Mouse (Mus musculus) cerebellum, postnatal 10 days (tissue): ENCODE results near the gene Adat1.

ENCODE experiments used
- DNase-seq, 2 experiments: peaks; one replicate each; pipeline ENCODE4 v3.0.0; 2021; ENCODE audit warnings: mixed read lengths in 2 of 2

Adat1 gene

GRCm38 (mm10) chr8:111967246-111967870, 24.7 kb downstream of the Adat1 start:
- no peak for DNase-seq

GRCm38 (mm10) chr8:111964849-111965561, 27.1 kb downstream of the Adat1 start:
- DNase-seq = no peak

DNA sequence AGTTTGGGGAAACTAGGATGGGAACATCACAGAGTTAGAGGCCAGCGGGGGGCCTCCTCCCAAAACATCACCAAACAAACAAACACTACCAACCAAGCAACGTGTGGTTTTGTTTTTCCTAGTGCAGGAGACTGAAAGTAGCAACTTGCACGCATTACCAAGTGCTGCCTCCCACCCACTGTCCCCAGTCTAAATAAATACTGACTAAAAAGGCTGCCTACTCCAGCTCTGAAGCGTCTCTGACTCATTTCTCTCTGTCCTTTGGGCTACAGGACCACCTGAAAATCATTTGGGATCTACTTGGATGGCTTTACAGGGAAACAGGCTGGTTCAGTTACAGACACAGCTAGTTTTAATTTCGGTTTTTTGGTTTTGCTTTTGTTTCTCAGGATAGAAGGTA, 27.8 kb downstream of the Adat1 start:
- DNase-seq = no peak

- no peak for DNase-seq
Measured at GRCm38 (mm10) chr8:111963546-111963945, 28.6 kb downstream of the Adat1 start.

GRCm38 (mm10) chr8:111963091-111963490, 29.0 kb downstream of the Adat1 start:
- peak in 1 of 2 experiments; percentile 38 for DNase-seq

- no peak for DNase-seq
Measured at GRCm38 (mm10) chr8:111962589-111962988, 29.5 kb downstream of the Adat1 start.

DNA sequence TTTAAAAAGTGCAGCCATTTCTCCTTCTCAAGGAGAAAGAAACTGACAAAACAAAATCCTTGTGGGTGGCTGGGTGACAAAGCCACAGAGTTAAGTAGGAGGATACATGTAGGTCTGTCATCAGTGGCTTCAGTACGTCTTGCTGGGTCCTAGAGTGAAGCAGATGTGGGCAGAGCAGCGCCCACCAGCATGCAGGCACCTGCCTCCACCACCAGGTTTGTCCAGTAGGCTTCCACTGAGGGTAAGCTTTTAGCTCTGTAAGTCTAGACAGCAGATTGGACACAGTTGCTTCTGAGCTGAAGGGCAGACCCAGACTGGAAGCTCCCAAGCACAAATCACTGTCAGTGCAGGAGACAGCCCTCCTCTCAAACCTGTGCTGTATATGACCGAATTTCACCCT, 30.8 kb downstream of the Adat1 start:
- DNase-seq = no peak

DNA sequence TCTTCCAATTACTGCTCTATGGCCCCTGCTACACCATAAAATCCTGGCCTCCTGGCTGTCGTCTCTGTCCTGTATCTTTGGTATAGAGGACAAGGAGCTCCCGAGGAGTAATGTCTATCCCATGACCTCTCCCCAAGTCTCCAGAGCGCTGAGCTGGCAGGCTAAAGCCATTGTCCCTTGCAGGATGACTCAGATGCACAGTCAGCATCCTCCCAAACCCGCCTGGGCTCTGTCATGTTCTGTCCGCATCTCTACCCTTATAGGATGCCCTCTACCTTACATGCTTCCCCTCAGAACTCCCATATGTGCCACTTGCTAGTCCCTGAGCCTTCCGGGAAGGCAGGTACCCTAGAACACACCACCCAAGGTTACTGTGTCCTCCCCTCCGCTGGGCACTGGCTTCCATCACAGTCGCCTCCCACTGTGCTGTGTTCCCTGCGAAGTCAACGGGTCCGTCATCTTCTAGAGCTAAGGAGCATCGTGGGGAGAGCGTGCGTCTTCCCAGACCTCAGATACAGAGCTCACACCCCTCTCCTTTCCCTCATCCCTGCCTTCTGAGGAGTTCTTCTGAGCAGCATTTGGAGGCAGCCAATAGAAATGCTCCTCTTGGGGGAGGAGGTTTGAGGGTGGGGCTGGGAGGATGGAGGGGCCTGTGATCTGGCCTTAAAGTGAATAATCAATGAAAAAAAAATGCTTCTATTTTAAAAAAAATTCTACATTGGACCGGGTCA, 31.3 kb downstream of the Adat1 start:
- no peak for DNase-seq

GRCm38 (mm10) chr8:111957231-111957630, 34.9 kb downstream of the Adat1 start:
- DNase-seq = no peak

DNA sequence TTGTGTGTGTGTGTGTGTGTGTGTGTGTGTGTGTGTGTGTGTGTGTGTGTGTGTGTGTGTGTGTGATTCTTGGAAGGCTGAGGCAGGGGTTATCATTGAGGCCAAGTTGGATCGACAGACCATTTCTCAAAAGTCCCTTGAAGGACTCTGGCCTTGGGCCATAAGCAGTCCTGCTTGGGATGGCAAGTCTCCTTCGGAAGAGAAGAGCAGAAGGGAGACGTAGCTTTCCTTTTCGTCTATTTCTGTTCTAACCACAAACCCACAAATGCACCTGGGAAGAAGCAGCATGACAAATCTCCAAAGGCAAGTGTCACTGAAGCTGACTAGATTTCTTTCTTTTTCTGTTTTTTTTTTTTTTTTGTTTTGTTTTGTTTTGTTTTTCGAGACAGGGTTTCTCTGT, 36.2 kb downstream of the Adat1 start:
- no peak for DNase-seq

DNA sequence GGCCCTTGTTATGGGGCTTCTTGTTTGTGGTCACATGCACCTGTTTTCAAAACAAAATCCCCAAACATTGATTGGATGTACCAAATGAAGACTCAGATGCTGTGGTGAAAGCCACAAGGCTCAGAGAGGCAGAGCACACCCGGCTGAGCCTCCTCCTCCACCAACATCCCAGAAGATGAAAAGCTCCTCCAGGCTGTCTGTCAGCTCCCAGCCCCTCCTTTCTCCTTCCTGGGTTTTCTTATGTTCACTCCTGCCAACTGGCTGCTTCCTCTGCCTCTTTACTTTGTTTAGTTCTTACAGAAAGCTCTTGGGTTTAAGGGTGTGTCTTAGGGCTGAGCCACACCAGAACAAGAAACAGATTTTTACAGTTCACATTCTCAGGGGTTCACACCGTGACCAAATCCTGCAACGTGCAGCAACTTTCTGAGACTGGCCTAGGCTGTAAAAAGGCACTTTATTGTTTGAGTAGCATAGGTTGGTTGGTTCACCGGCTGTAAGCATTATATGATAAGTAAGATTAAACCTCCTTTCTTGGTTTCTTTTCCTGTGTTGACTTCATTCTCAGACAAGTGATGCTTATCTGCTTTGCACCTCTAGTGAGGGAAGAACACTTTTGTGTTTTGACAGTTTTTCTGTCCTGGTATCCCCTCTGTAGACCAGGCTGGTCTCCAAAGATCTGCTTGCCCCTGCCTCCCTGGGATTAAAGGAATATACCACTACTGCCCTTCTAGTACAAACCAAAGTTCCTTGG, 37.1 kb downstream of the Adat1 start:
- DNase-seq = no peak

DNA sequence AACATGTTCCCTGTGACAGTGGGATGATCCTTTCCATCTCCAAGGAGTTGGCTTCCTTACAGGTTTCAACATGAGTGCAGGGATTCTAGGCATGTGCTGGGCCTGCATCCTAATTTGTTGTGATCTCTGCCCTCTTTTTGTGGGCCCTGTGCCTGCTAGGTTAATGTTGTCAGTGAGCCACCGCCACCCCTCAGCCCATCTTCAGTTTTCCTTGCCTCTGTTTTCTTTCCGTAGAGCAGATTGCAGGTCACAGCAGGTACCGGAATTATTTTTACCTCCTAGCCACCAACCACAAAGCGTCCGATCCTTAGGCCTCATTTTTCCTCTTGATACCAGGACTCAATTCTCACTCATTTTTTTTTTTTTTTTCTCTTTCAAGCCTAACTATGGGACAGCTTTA, 40.2 kb downstream of the Adat1 start:
- DNase-seq = peak; percentile 50 to 56

DNA sequence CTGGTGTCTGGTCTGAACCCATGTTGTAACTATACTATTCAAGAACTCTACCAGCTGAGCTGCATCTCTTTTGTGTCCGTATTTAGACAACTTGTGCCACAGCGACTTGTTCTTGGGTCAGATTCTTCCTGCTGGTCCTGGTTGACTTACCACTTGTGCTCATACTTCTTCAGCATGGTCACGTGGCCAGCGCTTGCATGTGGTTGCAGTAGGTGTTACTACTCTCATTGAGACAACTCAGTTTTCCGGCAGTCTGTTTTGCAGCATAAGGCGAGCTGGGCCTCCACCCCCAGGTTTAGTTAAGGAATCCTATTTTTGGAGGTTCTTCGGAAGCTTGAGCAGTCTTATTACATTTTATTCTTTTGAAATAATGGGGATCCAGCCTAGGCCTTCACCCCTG, 40.8 kb downstream of the Adat1 start:
- DNase-seq = no peak

DNA sequence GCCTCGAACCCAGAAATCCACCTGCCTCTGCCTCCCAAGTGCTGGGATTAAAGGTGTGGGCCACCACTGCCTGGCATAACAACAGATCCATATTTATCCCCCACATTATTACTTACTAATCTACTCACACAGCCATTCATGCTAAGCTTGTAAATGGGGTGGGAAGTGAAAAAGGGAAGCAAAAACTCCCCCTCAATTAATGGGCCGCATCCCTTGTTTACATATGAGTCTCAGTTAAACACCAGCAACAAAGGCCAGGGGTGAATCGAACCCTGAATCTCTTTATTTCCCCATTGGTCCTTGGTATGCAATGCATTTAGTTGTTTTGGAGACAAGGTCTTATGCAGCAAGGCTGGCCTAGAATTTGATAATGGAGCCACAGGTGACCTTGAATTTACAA, 41.3 kb downstream of the Adat1 start:
- DNase-seq = no peak

GRCm38 (mm10) chr8:111947954-111948353, 44.1 kb downstream of the Adat1 start:
- DNase-seq = peak in 1 of 2 experiments; percentile 24

GRCm38 (mm10) chr8:111947144-111947543, 45.0 kb downstream of the Adat1 start:
- no peak for DNase-seq

DNA sequence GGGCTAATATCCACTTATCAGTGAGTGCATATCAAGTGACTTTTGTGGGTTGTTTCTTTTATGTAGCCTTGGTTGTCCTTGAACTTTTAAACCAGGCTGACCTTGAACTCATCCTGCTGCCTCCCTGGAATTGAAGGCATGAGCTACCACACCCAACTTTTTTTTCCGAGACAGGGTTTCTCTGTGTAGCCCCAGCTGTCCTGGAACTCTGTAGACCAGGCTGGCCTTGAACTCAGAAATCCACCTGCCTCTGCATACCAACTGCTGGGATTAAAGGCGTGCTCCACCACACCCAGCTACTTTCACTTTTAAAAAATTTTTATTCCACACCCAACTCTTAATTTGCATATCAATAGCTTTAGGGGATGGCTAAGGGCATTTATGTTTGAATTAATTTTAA, 48.6 kb downstream of the Adat1 start:
- no peak for DNase-seq

DNA sequence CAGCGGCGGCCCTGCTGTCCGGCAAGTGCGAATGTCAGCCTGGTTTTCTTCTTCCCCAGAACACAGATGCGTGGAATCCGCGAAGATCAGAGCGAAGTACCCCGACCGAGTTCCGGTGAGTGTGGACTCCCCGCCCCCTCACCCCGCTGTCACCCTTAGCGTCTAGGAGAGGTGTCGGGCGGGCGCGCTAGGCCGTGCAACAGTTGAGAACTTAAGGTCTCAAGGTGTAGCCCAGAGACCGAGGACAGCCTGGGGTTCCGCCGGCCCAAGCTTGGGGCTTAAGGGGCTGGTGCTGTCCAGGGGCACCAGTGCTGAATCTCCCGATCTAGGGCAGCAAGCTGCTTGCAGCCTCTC, 51.0 kb downstream of the Adat1 start:
- DNase-seq = peak in 1 of 2 experiments; percentile 50

DNA sequence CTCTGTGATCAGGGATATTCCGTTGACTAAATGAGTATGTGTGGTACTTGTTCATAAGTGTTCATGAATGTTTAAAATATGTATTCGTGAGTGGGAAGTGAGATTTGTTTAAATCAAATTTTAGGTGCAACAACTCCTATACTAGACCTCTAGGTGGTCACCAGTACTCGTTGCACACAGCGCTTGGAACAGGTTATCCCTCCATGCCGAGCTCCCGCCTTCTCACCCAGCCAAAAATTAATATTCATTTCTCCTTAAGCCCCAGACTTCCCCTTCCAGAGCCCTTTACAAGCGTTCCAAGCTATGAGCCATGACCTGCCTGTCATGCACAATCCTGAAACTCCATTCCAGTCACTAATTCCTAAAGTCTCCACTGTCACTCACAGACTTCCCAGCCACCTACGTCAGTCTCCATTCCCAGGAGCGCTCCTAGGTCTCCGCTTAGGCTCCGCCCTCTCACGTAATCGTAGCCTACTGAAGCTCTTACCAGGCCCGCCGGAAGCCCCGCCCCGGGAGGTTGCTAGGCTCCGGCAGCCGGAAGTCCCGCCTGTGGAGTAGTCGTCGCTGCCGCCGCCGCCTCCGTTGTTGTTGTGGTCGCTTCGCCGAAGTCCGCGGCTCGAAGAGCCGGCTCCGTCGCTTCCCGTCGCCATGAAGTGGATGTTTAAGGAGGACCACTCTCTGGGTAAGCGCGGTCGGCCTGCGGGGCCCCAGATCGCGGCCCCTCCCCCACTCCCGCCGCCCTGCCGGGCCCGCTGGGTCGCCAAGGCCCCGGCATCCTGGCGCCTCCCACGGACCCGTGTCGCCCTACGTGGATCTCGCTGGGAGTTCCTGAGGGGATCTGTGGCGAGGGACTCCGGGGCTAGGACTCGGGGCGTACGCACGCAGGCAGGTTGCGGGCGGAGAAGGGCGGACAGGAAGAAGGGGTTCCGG, 51.7 kb downstream of the Adat1 start, which contains the start of gene Gabarapl2:
Gabarapl2 (plus strand) TSS at position 533 of the 930 bp plus-strand sequence.
- peak; percentile 99 for DNase-seq

- peak; percentile 65 to 69 for DNase-seq
Measured at GRCm38 (mm10) chr8:111939516-111940142, 52.5 kb downstream of the Adat1 start.
